Mouse (Mus musculus) heart, postnatal 0 days (tissue): ENCODE results near the gene Ebf4.

ENCODE experiments used
- CTCF ChIP-seq: IDR thresholded peaks from 2 replicates; pipeline ENCODE4 v1.5.1; 2016; ENCODE audit warnings: antibody characterized with exemption, control low read depth, low read depth
- EP300 ChIP-seq: IDR thresholded peaks from 2 replicates; pipeline ENCODE4 v1.6.1; 2016; ENCODE audit warnings: antibody characterized with exemption, low read depth

DNA sequence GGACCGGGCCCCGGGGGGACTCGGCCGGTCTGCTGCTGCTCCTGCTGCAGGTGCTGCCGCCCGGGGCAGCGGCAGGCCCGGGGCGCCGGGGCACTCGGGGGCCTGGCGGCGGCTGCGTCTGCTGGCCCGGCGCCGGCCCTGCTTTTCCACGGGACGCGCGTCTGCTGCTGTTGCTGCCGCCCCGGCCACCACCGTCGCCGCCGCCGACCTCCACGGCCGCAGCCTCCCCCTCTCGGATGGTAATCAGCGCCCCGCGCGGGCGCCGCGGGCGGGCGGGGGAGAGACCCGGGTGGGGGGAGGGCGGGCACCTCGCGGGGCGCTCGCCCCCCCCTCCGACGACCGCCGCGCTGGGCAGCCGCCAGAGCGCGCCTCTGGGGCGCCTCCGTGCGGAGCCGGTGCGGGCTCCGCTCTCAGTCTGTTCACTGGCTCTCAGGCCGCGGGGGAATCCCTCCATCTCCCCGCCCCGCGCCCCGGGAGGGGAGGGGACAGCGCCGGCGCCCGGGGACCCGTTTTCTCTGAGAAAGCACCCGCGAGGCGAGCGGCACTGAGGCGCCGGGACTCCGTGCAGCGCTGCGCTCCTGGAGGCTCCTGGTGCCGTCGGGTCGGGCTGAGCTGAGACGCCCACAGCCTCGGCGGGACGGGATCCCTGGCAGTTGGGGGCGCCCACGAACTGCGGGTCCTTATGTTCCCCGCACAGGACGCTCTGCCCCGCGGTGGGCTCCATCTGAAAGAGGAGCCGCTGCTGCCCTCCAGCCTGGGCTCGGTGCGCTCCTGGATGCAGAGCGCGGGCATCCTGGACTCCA lies 563 bp downstream of the Ebf4 start:
- TF ChIP-seq EP300 = no peak
- no peak for TF ChIP-seq CTCF
